Mouse (Mus musculus): ENCODE results near the gene Aknad1. TPM values are rescaled to one million over a fixed set of nuclear protein-coding genes. Genes with fewer than 3 reads are reported as not detected.
A peak's percentile ranks its signal among the peaks of the same experiment; 100 is the strongest.

Gene Aknad1
- polyA plus RNA-seq, 1 experiment from 2014 or later, result not detected

- no peak overlapping the region for H3K27ac ChIP-seq
- H3K36me3 ChIP-seq (ENCODE audit: inconsistent target), result no peaks in the 10 kb centered on the region
- WGBS (ENCODE audit: missing documents), result 74% methylated on average over 2 of the region's 2 CpGs
- no peaks in the 10 kb centered on the region for H3K79me2 ChIP-seq (ENCODE audit: inconsistent target)
- H3K4me3 ChIP-seq (ENCODE audit: inconsistent target), result no peak overlapping the region
Measured at GRCm38 (mm10) chr3:108763691-108764090, 24.2 kb downstream of the Aknad1 start.

GRCm38 (mm10) chr3:108764976-108765375 lies 25.5 kb downstream of the Aknad1 start:
- no peaks in the 10 kb centered on the region for H3K36me3 ChIP-seq (ENCODE audit: inconsistent target)
- no peak overlapping the region for H3K27ac ChIP-seq
- 40% methylated on average over 7 of the region's 7 CpGs for WGBS (ENCODE audit: missing documents)
- H3K79me2 ChIP-seq (ENCODE audit: inconsistent target), result no peaks in the 10 kb centered on the region
- H3K4me3 ChIP-seq (ENCODE audit: inconsistent target), result no peak overlapping the region

- WGBS (ENCODE audit: missing documents), result 91% methylated on average over 7 of the region's 7 CpGs
Measured at GRCm38 (mm10) chr3:108765476-108765875, 26.0 kb downstream of the Aknad1 start.

GRCm38 (mm10) chr3:108766943-108767342 lies 27.5 kb downstream of the Aknad1 start:
- H3K79me2 ChIP-seq (ENCODE audit: inconsistent target), result no peaks in the 10 kb centered on the region
- WGBS (ENCODE audit: missing documents), result 60% methylated on average over 7 of the region's 7 CpGs
- no peaks in the 10 kb centered on the region for H3K36me3 ChIP-seq (ENCODE audit: inconsistent target)
- peak overlapping the region; percentile 8; the same call in 1 of the 2 replicates for H3K27ac ChIP-seq
- H3K4me3 ChIP-seq (ENCODE audit: inconsistent target), result no peak overlapping the region

More at GRCm38 (mm10) chr3:108765476-108765875, 26.0 kb downstream of the Aknad1 start:
- H3K79me2 ChIP-seq (ENCODE audit: inconsistent target), result no peaks in the 10 kb centered on the region
- no peak overlapping the region for H3K27ac ChIP-seq
- H3K4me3 ChIP-seq (ENCODE audit: inconsistent target), result no peak overlapping the region
- no peaks in the 10 kb centered on the region for H3K36me3 ChIP-seq (ENCODE audit: inconsistent target)

GRCm38 (mm10) chr3:108767416-108767815 lies 28.0 kb downstream of the Aknad1 start:
- H3K27ac ChIP-seq, result peak overlapping the region; percentile 8; the same call in 1 of the 2 replicates
- H3K4me3 ChIP-seq (ENCODE audit: inconsistent target), result no peak overlapping the region
- H3K79me2 ChIP-seq (ENCODE audit: inconsistent target), result no peaks in the 10 kb centered on the region
- H3K36me3 ChIP-seq (ENCODE audit: inconsistent target), result no peaks in the 10 kb centered on the region
- 36% methylated on average over 10 of the region's 10 CpGs for WGBS (ENCODE audit: missing documents)

- H3K4me3 ChIP-seq (ENCODE audit: inconsistent target), result no peak overlapping the region
- H3K36me3 ChIP-seq (ENCODE audit: inconsistent target), result no peaks in the 10 kb centered on the region
- H3K27ac ChIP-seq, result no peak overlapping the region
- no peaks in the 10 kb centered on the region for H3K79me2 ChIP-seq (ENCODE audit: inconsistent target)
- WGBS (ENCODE audit: missing documents), result 81% methylated on average over 6 of the region's 6 CpGs
Measured at GRCm38 (mm10) chr3:108769547-108769946, 30.1 kb downstream of the Aknad1 start.

GRCm38 (mm10) chr3:108770725-108771368 lies 31.4 kb downstream of the Aknad1 start:
- no peaks in the 10 kb centered on the region for H3K79me2 ChIP-seq (ENCODE audit: inconsistent target)
- no peak overlapping the region for H3K4me3 ChIP-seq (ENCODE audit: inconsistent target)
- WGBS (ENCODE audit: missing documents), result 52% methylated on average over 6 of the region's 6 CpGs
- no peaks in the 10 kb centered on the region for H3K36me3 ChIP-seq (ENCODE audit: inconsistent target)
- no peak overlapping the region for H3K27ac ChIP-seq

GRCm38 (mm10) chr3:108772211-108772610 lies 32.8 kb downstream of the Aknad1 start:
- Histone ChIP-seq H3K27ac (no peak overlapping the region), H3K79me2 (ENCODE audit: inconsistent target) (no peaks in the 10 kb centered on the region), H3K36me3 (ENCODE audit: inconsistent target) (no peaks in the 10 kb centered on the region), H3K4me3 (ENCODE audit: inconsistent target) (no peak overlapping the region)
- WGBS (ENCODE audit: missing documents), result 92% methylated on average over 13 of the region's 13 CpGs

- H3K27ac ChIP-seq, result no peak overlapping the region
- no peaks in the 10 kb centered on the region for H3K36me3 ChIP-seq (ENCODE audit: inconsistent target)
- H3K79me2 ChIP-seq (ENCODE audit: inconsistent target), result no peaks in the 10 kb centered on the region
- 92% methylated on average over 3 of the region's 3 CpGs for WGBS (ENCODE audit: missing documents)
- no peak overlapping the region for H3K4me3 ChIP-seq (ENCODE audit: inconsistent target)
Measured at GRCm38 (mm10) chr3:108772811-108773210, 33.4 kb downstream of the Aknad1 start.

GRCm38 (mm10) chr3:108778761-108779540 lies 39.5 kb downstream of the Aknad1 start:
- H3K4me3 ChIP-seq (ENCODE audit: inconsistent target), result no peak overlapping the region
- 84% methylated on average over 4 of the region's 4 CpGs for WGBS (ENCODE audit: missing documents)
- H3K36me3 ChIP-seq (ENCODE audit: inconsistent target), result no peaks in the 10 kb centered on the region
- no peak overlapping the region for H3K27ac ChIP-seq
- no peaks in the 10 kb centered on the region for H3K79me2 ChIP-seq (ENCODE audit: inconsistent target)

- no peaks in the 10 kb centered on the region for H3K36me3 ChIP-seq (ENCODE audit: inconsistent target)
- H3K27ac ChIP-seq, result no peak overlapping the region
- no peaks in the 10 kb centered on the region for H3K79me2 ChIP-seq (ENCODE audit: inconsistent target)
- H3K4me3 ChIP-seq (ENCODE audit: inconsistent target), result no peak overlapping the region
- WGBS (ENCODE audit: missing documents), result 74% methylated on average over 10 of the region's 10 CpGs
Measured at GRCm38 (mm10) chr3:108781238-108781883, 41.9 kb downstream of the Aknad1 start.

GRCm38 (mm10) chr3:108781884-108782270 lies 42.4 kb downstream of the Aknad1 start:
- Histone ChIP-seq H3K79me2 (ENCODE audit: inconsistent target) (no peaks in the 10 kb centered on the region), H3K27ac (no peak overlapping the region), H3K4me3 (ENCODE audit: inconsistent target) (no peak overlapping the region), H3K36me3 (ENCODE audit: inconsistent target) (no peaks in the 10 kb centered on the region)
- 94% methylated on average over 5 of the region's 5 CpGs for WGBS (ENCODE audit: missing documents)

- H3K79me2 ChIP-seq (ENCODE audit: inconsistent target), result no peaks in the 10 kb centered on the region
- H3K27ac ChIP-seq, result no peak overlapping the region
- H3K36me3 ChIP-seq (ENCODE audit: inconsistent target), result no peaks in the 10 kb centered on the region
- 98% methylated on average over 5 of the region's 6 CpGs for WGBS (ENCODE audit: missing documents)
- no peak overlapping the region for H3K4me3 ChIP-seq (ENCODE audit: inconsistent target)
Measured at GRCm38 (mm10) chr3:108782364-108782895, 43.0 kb downstream of the Aknad1 start.

GRCm38 (mm10) chr3:108786520-108786919 lies 47.1 kb downstream of the Aknad1 start:
- 81% methylated on average over 6 of the region's 6 CpGs for WGBS (ENCODE audit: missing documents)
- no peak overlapping the region for H3K27ac ChIP-seq
- H3K4me3 ChIP-seq (ENCODE audit: inconsistent target), result no peak overlapping the region
- H3K79me2 ChIP-seq (ENCODE audit: inconsistent target), result no peaks in the 10 kb centered on the region
- H3K36me3 ChIP-seq (ENCODE audit: inconsistent target), result peaks cover 5% of the 10 kb centered on the region; the same call in 1 of the 2 replicates

All from macrophage (primary cell).